Mouse (Mus musculus): ENCODE results near the gene Mov10l1. TPM values are rescaled to one million over a fixed set of nuclear protein-coding genes. Genes with fewer than 3 reads are reported as not detected.

The Mov10l1 gene
- polyA plus RNA-seq, 1 experiment: not detected

DNA sequence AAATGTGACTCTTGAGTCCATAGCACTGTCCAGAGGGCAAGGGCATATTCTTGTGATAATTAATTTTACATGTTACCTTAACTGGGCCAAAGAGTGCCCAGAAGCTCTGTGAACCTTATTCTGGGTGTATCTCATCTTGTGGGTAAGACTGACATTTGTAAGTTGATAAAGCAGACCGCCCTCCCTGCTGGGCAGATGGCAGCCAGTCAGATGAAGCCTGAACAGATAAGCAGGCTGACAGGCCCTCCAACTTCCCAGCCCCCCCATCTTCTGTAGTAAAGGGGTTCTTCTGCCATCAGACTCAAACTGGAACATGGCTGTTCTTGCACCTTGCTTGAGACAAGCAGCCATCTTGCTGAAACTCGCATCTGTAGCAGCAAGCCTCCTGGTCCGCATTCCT, 34.0 kb downstream of the Mov10l1 start:
- TF ChIP-seq CTCF (IDR thresholded peaks at IDR 0.05; ENCODE audit: extremely low read depth, insufficient read length, insufficient replicate concordance, low read depth, low read length): no peak
- TF ChIP-seq POLR2A (IDR thresholded peaks at IDR 0.05; ENCODE audit: low read depth, low read length): no peak
- Histone ChIP-seq H3K36me3 (ENCODE audit: control insufficient read depth, insufficient read depth, low read length) (no peaks in the 10 kb centered on the region), H3K27me3 (ENCODE audit: control insufficient read depth, insufficient read depth, low read length) (no peaks in the 10 kb centered on the region), H3K27ac (ENCODE audit: insufficient read depth, low read depth, low read length) (no peak overlapping the region), H3K4me1 (ENCODE audit: control insufficient read depth, insufficient read depth, insufficient read length, low read length) (no peaks in the 10 kb centered on the region), H3K4me3 (ENCODE audit: low read depth, low read length) (no peak overlapping the region)
- WGBS: 84% methylated on average over 3 of the region's 3 CpGs

DNA sequence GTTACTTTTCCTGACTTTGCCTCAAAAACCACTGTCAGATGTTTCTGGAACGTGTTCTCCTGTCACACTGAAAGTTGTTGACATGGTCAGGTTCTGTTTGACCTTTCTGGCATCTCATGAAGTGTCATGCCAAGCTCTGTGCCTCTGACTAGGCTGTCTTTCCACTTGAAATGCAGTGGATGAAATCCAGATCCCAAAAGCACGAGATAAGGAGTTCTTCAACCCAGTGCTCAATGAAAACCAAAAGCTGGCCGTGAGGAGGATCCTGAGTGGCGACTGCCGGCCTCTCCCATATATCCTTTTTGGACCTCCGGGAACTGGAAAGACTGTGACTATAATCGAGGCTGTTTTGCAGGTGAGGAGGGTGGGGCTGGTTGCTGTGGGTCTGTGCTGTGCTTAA, 37.4 kb downstream of the Mov10l1 start:
- H3K27ac ChIP-seq (ENCODE audit: insufficient read depth, low read depth, low read length): no peak overlapping the region

DNA sequence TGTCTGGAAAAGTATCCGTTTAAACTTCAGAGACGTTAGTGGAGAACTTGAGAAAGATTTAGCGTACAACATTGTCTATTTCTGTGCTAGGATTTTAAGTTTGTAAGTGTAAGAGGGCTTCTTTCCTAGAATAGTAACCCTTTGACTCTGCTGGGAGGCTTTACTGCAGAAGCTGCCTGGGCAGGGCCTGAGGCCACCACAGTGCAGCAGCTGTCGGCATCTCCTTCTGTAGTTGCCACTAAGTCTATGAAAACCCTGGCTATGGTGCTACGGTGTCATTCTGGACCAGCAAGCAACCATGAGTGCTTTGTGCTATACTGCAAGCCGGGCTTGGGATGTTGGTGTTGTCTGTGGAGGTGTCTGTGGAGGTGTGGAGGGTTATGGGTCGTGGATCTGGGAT, 37.8 kb downstream of the Mov10l1 start:
- Histone ChIP-seq H3K4me1 (ENCODE audit: control insufficient read depth, insufficient read depth, insufficient read length, low read length) (no peaks in the 10 kb centered on the region), H3K27ac (ENCODE audit: insufficient read depth, low read depth, low read length) (no peak overlapping the region), H3K36me3 (ENCODE audit: control insufficient read depth, insufficient read depth, low read length) (no peaks in the 10 kb centered on the region), H3K4me3 (ENCODE audit: low read depth, low read length) (no peak overlapping the region), H3K27me3 (ENCODE audit: control insufficient read depth, insufficient read depth, low read length) (no peaks in the 10 kb centered on the region)
- TF ChIP-seq POLR2A (IDR thresholded peaks at IDR 0.05; ENCODE audit: low read depth, low read length) (no peak), CTCF (IDR thresholded peaks at IDR 0.05; ENCODE audit: extremely low read depth, insufficient read length, insufficient replicate concordance, low read depth, low read length) (no peak)
- 73% methylated on average over 7 of the region's 7 CpGs for WGBS

More for the DNA sequence above, 37.4 kb downstream of the Mov10l1 start:
- H3K36me3 ChIP-seq (ENCODE audit: control insufficient read depth, insufficient read depth, low read length): no peaks in the 10 kb centered on the region
- TF ChIP-seq POLR2A (IDR thresholded peaks at IDR 0.05; ENCODE audit: low read depth, low read length) (no peak), CTCF (IDR thresholded peaks at IDR 0.05; ENCODE audit: extremely low read depth, insufficient read length, insufficient replicate concordance, low read depth, low read length) (no peak)
- WGBS: 54% methylated on average over 7 of the region's 7 CpGs
- H3K27me3 ChIP-seq (ENCODE audit: control insufficient read depth, insufficient read depth, low read length): no peaks in the 10 kb centered on the region
- H3K4me3 ChIP-seq (ENCODE audit: low read depth, low read length): no peak overlapping the region
- H3K4me1 ChIP-seq (ENCODE audit: control insufficient read depth, insufficient read depth, insufficient read length, low read length): no peaks in the 10 kb centered on the region

DNA sequence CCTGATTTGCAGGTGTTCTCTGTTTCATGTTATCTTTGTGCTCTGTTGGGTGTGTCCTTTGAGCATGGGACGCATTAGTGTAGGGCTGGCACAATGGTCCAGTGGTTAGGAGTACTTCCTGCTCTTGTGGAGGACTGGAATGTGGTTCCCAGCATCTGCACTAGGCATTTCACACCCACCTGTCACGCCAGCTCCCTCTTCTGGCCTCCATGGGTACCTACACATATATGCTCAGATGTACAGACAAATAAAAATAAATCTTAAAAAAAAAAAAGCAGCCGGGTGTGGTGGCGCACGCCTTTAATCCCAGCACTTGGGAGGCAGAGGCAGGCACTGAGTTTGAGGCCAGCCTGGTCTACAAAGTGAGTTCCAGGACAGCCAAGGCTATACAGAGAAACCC, 61.7 kb downstream of the Mov10l1 start:
- 61% methylated on average over 5 of the region's 5 CpGs for WGBS

DNA sequence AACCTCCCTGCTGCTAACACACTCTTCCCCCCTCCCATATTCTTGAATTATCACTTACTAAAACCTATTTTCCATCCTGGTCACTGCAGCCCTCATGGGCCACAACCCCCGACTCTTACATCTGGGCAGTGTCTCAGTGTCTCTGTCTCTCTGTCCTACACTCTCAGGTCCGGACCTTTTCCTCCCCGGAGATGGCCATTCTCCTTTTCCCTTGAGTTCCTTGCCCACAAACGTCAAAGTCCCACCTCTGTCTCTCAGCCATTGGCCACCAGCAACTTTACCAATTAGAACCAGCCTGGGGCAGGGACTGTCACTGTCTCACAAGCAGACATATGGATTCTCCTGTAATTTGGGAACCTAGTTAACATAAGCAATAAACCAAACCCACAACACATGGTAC, 63.6 kb downstream of the Mov10l1 start:
- no peak overlapping the region for H3K27ac ChIP-seq (ENCODE audit: insufficient read depth, low read depth, low read length)
- H3K4me1 ChIP-seq (ENCODE audit: control insufficient read depth, insufficient read depth, insufficient read length, low read length): no peaks in the 10 kb centered on the region
- no peak overlapping the region for H3K4me3 ChIP-seq (ENCODE audit: low read depth, low read length)
- H3K36me3 ChIP-seq (ENCODE audit: control insufficient read depth, insufficient read depth, low read length): no peaks in the 10 kb centered on the region
- WGBS: 75% methylated on average over 4 of the region's 4 CpGs
- H3K27me3 ChIP-seq (ENCODE audit: control insufficient read depth, insufficient read depth, low read length): peaks cover 2% of the 10 kb centered on the region; the same call in 1 of the 2 replicates
- TF ChIP-seq CTCF (IDR thresholded peaks at IDR 0.05; ENCODE audit: extremely low read depth, insufficient read length, insufficient replicate concordance, low read depth, low read length): no peak
- no peak for TF ChIP-seq POLR2A (IDR thresholded peaks at IDR 0.05; ENCODE audit: low read depth, low read length)

More for the DNA sequence above, 61.7 kb downstream of the Mov10l1 start:
- no peaks in the 10 kb centered on the region for H3K4me1 ChIP-seq (ENCODE audit: control insufficient read depth, insufficient read depth, insufficient read length, low read length)
- H3K27me3 ChIP-seq (ENCODE audit: control insufficient read depth, insufficient read depth, low read length): no peaks in the 10 kb centered on the region
- TF ChIP-seq CTCF (IDR thresholded peaks at IDR 0.05; ENCODE audit: extremely low read depth, insufficient read length, insufficient replicate concordance, low read depth, low read length) (no peak), POLR2A (IDR thresholded peaks at IDR 0.05; ENCODE audit: low read depth, low read length) (no peak)
- H3K36me3 ChIP-seq (ENCODE audit: control insufficient read depth, insufficient read depth, low read length): no peaks in the 10 kb centered on the region
- no peak overlapping the region for H3K27ac ChIP-seq (ENCODE audit: insufficient read depth, low read depth, low read length)
- no peak overlapping the region for H3K4me3 ChIP-seq (ENCODE audit: low read depth, low read length)

DNA sequence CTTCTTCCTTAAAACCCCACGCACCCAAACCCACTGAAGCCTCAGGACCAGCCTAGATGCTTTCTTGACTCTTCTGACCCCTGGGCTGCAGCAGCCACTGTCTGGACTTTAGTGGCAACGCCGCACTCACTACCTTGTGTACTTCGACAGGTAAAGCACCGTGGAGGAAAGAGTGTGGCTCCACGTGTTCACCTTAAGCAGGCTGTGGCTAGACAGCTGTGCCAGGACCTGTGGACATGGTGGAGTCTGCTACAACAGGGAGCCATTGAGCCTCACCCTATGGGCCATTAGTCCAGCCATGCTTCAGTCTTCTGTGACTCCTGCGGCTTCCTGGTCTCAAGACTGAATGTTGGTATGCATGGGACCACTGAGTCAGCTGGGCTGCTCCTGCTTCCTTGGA, 72.0 kb downstream of the Mov10l1 start:
- peaks cover 11% of the 10 kb centered on the region for H3K27me3 ChIP-seq (ENCODE audit: control insufficient read depth, insufficient read depth, low read length)
- H3K4me3 ChIP-seq (ENCODE audit: low read depth, low read length): no peak overlapping the region
- H3K36me3 ChIP-seq (ENCODE audit: control insufficient read depth, insufficient read depth, low read length): no peaks in the 10 kb centered on the region
- no peak overlapping the region for H3K27ac ChIP-seq (ENCODE audit: insufficient read depth, low read depth, low read length)
- H3K4me1 ChIP-seq (ENCODE audit: control insufficient read depth, insufficient read depth, insufficient read length, low read length): no peaks in the 10 kb centered on the region
- 84% methylated on average over 7 of the region's 7 CpGs for WGBS
- TF ChIP-seq POLR2A (IDR thresholded peaks at IDR 0.05; ENCODE audit: low read depth, low read length) (no peak), CTCF (IDR thresholded peaks at IDR 0.05; ENCODE audit: extremely low read depth, insufficient read length, insufficient replicate concordance, low read depth, low read length) (no peak)

DNA sequence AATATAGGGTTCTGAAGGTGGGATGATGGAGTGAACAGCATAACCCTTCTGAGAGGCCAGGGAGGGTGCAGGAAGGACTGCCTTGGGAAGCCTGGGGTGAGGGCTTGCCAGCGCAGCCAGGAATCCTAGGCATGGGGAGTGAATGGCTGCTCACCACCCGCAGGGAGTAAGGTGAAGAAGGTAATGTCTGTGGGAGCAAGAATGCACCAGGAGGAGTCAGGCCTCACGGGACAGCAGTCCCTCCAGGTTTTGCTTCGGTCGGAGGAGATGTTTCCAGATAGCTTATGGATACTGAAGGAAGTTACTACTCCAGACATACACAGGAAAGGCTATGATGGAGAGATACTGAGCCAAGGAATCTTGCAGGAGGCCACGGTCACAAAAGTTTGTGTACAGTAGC, 76.0 kb downstream of the Mov10l1 start:
- Histone ChIP-seq H3K27me3 (ENCODE audit: control insufficient read depth, insufficient read depth, low read length) (peaks cover 17% of the 10 kb centered on the region), H3K36me3 (ENCODE audit: control insufficient read depth, insufficient read depth, low read length) (no peaks in the 10 kb centered on the region), H3K27ac (ENCODE audit: insufficient read depth, low read depth, low read length) (no peak overlapping the region), H3K4me3 (ENCODE audit: low read depth, low read length) (no peak overlapping the region), H3K4me1 (ENCODE audit: control insufficient read depth, insufficient read depth, insufficient read length, low read length) (peaks cover 9% of the 10 kb centered on the region; the same call in 1 of the 2 replicates)
- 22% methylated on average over 6 of the region's 6 CpGs for WGBS
- TF ChIP-seq POLR2A (IDR thresholded peaks at IDR 0.05; ENCODE audit: low read depth, low read length) (no peak), CTCF (IDR thresholded peaks at IDR 0.05; ENCODE audit: extremely low read depth, insufficient read length, insufficient replicate concordance, low read depth, low read length) (no peak)

All from small intestine, adult 2 months (tissue).